Mouse (Mus musculus): ENCODE measurements around the gene Tob1. TPM values are rescaled to one million over a fixed set of nuclear protein-coding genes. Genes with fewer than 3 reads are reported as not detected.

Gene Tob1
- polyA plus RNA-seq, 1 experiment from 2014 or later: 36.6 TPM

GRCm38 (mm10) chr11:94173726-94174146 lies 37.5 kb upstream of the Tob1 start:
- no peaks in the 10 kb centered on the region for H3K9me3 ChIP-seq (ENCODE audit: control insufficient read depth, low read length)
- H3K4me1 ChIP-seq (ENCODE audit: control insufficient read depth, insufficient read depth, low read length): peaks cover 5% of the 10 kb centered on the region; the same call in 1 of the 2 replicates
- H3K36me3 ChIP-seq (ENCODE audit: control insufficient read depth, insufficient read depth, low read length): no peaks in the 10 kb centered on the region
- no peak overlapping the region for H3K9ac ChIP-seq (ENCODE audit: low read depth, low read length)
- no peak overlapping the region for H3K4me3 ChIP-seq (ENCODE audit: low read length)
- no peak for ATAC-seq (ENCODE audit: low FRiP score, low TSS enrichment)
- H3K4me2 ChIP-seq (replicated peaks; ENCODE audit: low read depth, low read length): no peak overlapping the region
- 41% methylated on average over 4 of the region's 4 CpGs for WGBS
- no peak overlapping the region for H3K27ac ChIP-seq (ENCODE audit: low read depth, low read length)
- no peaks in the 10 kb centered on the region for H3K27me3 ChIP-seq (ENCODE audit: control insufficient read depth, insufficient read depth, low read length)

DNA sequence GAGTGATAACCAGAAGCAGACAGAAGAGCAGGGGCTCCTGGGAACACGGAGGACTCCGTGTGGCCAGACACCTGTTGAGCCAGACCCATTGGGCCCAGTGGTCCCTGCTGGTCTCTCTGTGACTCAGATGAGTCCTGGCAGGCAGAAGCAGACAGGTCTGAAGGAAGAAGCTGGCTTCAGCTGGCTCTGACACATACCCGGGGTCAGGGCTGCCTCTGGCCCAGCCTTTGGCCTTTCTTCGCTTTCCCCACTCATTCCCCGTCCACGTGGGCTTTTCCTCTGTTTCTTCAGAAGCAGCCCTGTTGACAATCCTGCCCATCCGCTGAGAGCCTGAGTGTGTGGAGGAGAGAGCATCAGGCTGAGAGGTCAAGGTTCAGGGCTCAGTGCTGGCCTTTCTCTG lies 36.0 kb upstream of the Tob1 start:
- 50% methylated on average over 7 of the region's 7 CpGs for WGBS
- Histone ChIP-seq H3K27ac (ENCODE audit: low read depth, low read length) (no peak overlapping the region), H3K4me3 (ENCODE audit: low read length) (no peak overlapping the region), H3K9ac (ENCODE audit: low read depth, low read length) (no peak overlapping the region), H3K27me3 (ENCODE audit: control insufficient read depth, insufficient read depth, low read length) (no peaks in the 10 kb centered on the region), H3K9me3 (ENCODE audit: control insufficient read depth, low read length) (no peaks in the 10 kb centered on the region), H3K4me1 (ENCODE audit: control insufficient read depth, insufficient read depth, low read length) (peaks cover 5% of the 10 kb centered on the region; the same call in 1 of the 2 replicates), H3K36me3 (ENCODE audit: control insufficient read depth, insufficient read depth, low read length) (no peaks in the 10 kb centered on the region), H3K4me2 (replicated peaks; ENCODE audit: low read depth, low read length) (no peak overlapping the region)
- 0 out of 2 replicates have a peak, but pooled peaks have one; percentile 8 for ATAC-seq (ENCODE audit: low FRiP score, low TSS enrichment)

- H3K36me3 ChIP-seq (ENCODE audit: control insufficient read depth, insufficient read depth, low read length): no peaks in the 10 kb centered on the region
- peaks cover 5% of the 10 kb centered on the region; the same call in 1 of the 2 replicates for H3K4me1 ChIP-seq (ENCODE audit: control insufficient read depth, insufficient read depth, low read length)
- H3K9ac ChIP-seq (ENCODE audit: low read depth, low read length): no peak overlapping the region
- H3K9me3 ChIP-seq (ENCODE audit: control insufficient read depth, low read length): no peaks in the 10 kb centered on the region
- H3K27ac ChIP-seq (ENCODE audit: low read depth, low read length): no peak overlapping the region
- no peaks in the 10 kb centered on the region for H3K27me3 ChIP-seq (ENCODE audit: control insufficient read depth, insufficient read depth, low read length)
- 50% methylated on average over 8 of the region's 8 CpGs for WGBS
- H3K4me2 ChIP-seq (replicated peaks; ENCODE audit: low read depth, low read length): no peak overlapping the region
- ATAC-seq (ENCODE audit: low FRiP score, low TSS enrichment): peak; percentile 11; the same call in 1 of the 2 replicates
- H3K4me3 ChIP-seq (ENCODE audit: low read length): no peak overlapping the region
Observed at GRCm38 (mm10) chr11:94175694-94176093, 35.6 kb upstream of the Tob1 start.

DNA sequence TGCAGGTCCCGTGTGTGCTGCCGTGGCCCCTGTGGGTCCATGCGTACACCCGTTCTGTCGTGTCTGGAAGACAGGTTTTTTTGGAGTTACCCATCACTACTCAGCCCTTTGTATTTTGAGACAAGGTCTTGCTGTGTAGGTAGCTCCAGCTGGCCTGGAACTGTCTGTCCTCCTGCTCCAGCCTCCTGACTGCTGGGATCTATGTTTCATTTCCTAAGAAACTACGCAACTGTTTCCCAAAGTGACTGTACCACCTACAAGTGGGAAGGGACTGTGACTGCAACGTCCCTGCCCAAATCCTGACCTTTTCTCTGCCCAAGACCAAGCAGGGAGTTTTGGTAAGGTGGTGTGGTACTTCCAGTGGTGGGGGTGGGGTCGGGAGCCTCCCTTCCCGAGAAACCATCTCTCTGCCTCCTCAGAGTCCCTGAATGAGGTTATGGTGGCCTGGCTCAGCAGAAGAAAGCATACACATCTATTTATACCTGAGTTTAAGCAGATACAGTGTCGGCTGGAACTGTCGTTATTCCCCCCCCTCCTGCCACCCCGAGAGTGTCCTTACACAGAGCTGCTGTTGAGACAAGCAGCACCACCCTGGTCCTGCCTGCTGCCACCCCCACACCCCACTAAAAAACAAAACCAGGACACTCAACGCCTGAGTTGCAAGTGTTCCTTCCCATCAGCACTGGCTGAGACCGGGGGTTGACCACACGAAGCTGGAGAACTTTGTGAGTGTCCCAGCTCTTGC lies 33.2 kb upstream of the Tob1 start:
- 72% methylated on average over 15 of the region's 15 CpGs for WGBS
- Histone ChIP-seq H3K27me3 (ENCODE audit: control insufficient read depth, insufficient read depth, low read length) (no peaks in the 10 kb centered on the region), H3K9ac (ENCODE audit: low read depth, low read length) (no peak overlapping the region), H3K4me3 (ENCODE audit: low read length) (no peak overlapping the region), H3K27ac (ENCODE audit: low read depth, low read length) (no peak overlapping the region), H3K4me1 (ENCODE audit: control insufficient read depth, insufficient read depth, low read length) (no peaks in the 10 kb centered on the region; the same call in 1 of the 2 replicates), H3K9me3 (ENCODE audit: control insufficient read depth, low read length) (no peaks in the 10 kb centered on the region), H3K4me2 (replicated peaks; ENCODE audit: low read depth, low read length) (no peak overlapping the region), H3K36me3 (ENCODE audit: control insufficient read depth, insufficient read depth, low read length) (no peaks in the 10 kb centered on the region)
- no peak for ATAC-seq (ENCODE audit: low FRiP score, low TSS enrichment)

DNA sequence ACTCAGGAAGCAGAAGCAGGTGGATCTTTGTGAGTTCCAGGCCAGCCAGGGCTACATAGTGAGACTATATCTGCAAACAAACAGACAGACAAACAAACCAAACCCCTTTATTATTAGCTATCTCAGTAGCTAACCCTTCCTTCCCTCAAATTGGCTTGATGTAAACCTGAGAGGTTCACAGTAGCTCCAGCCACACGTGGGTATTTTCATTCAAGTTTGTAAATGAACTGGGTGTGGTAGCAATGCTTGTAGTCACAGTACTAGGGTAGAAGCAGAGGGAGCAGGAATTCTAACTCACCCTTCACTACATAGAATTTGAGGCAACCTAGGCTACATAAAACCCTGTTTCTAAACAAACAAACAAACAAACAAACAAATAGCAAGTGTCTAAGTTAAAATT lies 31.5 kb upstream of the Tob1 start:
- Histone ChIP-seq H3K4me2 (replicated peaks; ENCODE audit: low read depth, low read length) (no peak overlapping the region), H3K27me3 (ENCODE audit: control insufficient read depth, insufficient read depth, low read length) (no peaks in the 10 kb centered on the region), H3K27ac (ENCODE audit: low read depth, low read length) (no peak overlapping the region), H3K9me3 (ENCODE audit: control insufficient read depth, low read length) (no peaks in the 10 kb centered on the region), H3K36me3 (ENCODE audit: control insufficient read depth, insufficient read depth, low read length) (no peaks in the 10 kb centered on the region), H3K4me3 (ENCODE audit: low read length) (no peak overlapping the region), H3K9ac (ENCODE audit: low read depth, low read length) (no peak overlapping the region), H3K4me1 (ENCODE audit: control insufficient read depth, insufficient read depth, low read length) (no peaks in the 10 kb centered on the region)
- no peak for ATAC-seq (ENCODE audit: low FRiP score, low TSS enrichment)
- WGBS: 13% methylated on average over 1 of the region's 1 CpGs

GRCm38 (mm10) chr11:94180194-94180593 lies 31.1 kb upstream of the Tob1 start:
- no peak for ATAC-seq (ENCODE audit: low FRiP score, low TSS enrichment)
- Histone ChIP-seq H3K9ac (ENCODE audit: low read depth, low read length) (no peak overlapping the region), H3K27me3 (ENCODE audit: control insufficient read depth, insufficient read depth, low read length) (no peaks in the 10 kb centered on the region), H3K27ac (ENCODE audit: low read depth, low read length) (no peak overlapping the region), H3K4me2 (replicated peaks; ENCODE audit: low read depth, low read length) (no peak overlapping the region), H3K9me3 (ENCODE audit: control insufficient read depth, low read length) (no peaks in the 10 kb centered on the region), H3K4me3 (ENCODE audit: low read length) (no peak overlapping the region), H3K4me1 (ENCODE audit: control insufficient read depth, insufficient read depth, low read length) (no peaks in the 10 kb centered on the region), H3K36me3 (ENCODE audit: control insufficient read depth, insufficient read depth, low read length) (no peaks in the 10 kb centered on the region)
- 84% methylated on average over 4 of the region's 4 CpGs for WGBS

DNA sequence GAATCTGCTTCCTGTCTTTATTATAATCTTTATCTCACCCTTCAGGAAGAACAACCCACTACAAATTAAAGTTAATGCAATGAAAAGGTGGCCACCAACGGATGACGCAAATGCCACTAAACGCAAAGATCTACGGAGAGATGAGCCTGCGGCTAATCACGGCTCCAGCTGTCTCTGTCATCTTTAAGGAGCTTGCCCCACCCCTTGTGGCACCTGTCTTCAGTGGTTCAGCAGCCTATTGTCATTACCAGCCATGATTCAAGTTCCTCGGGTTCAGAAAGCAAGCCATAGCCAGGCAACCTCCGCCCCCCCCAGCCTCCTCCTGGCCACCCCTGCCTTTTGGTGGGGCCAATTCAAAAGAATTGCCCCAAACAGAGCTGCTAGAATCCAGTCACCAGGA lies 29.6 kb upstream of the Tob1 start:
- Histone ChIP-seq H3K9ac (ENCODE audit: low read depth, low read length) (no peak overlapping the region), H3K4me1 (ENCODE audit: control insufficient read depth, insufficient read depth, low read length) (no peaks in the 10 kb centered on the region), H3K4me3 (ENCODE audit: low read length) (no peak overlapping the region), H3K27me3 (ENCODE audit: control insufficient read depth, insufficient read depth, low read length) (no peaks in the 10 kb centered on the region), H3K36me3 (ENCODE audit: control insufficient read depth, insufficient read depth, low read length) (no peaks in the 10 kb centered on the region), H3K27ac (ENCODE audit: low read depth, low read length) (no peak overlapping the region), H3K9me3 (ENCODE audit: control insufficient read depth, low read length) (no peaks in the 10 kb centered on the region), H3K4me2 (replicated peaks; ENCODE audit: low read depth, low read length) (no peak overlapping the region)
- 85% methylated on average over 8 of the region's 8 CpGs for WGBS
- no peak for ATAC-seq (ENCODE audit: low FRiP score, low TSS enrichment)

- 98% methylated on average over 4 of the region's 4 CpGs for WGBS
- Histone ChIP-seq H3K9ac (ENCODE audit: low read depth, low read length) (no peak overlapping the region), H3K4me2 (replicated peaks; ENCODE audit: low read depth, low read length) (no peak overlapping the region), H3K4me1 (ENCODE audit: control insufficient read depth, insufficient read depth, low read length) (no peaks in the 10 kb centered on the region), H3K4me3 (ENCODE audit: low read length) (no peak overlapping the region), H3K36me3 (ENCODE audit: control insufficient read depth, insufficient read depth, low read length) (no peaks in the 10 kb centered on the region), H3K27me3 (ENCODE audit: control insufficient read depth, insufficient read depth, low read length) (no peaks in the 10 kb centered on the region), H3K9me3 (ENCODE audit: control insufficient read depth, low read length) (no peaks in the 10 kb centered on the region), H3K27ac (ENCODE audit: low read depth, low read length) (no peak overlapping the region)
- no peak for ATAC-seq (ENCODE audit: low FRiP score, low TSS enrichment)
Observed at GRCm38 (mm10) chr11:94182711-94183110, 28.5 kb upstream of the Tob1 start.

GRCm38 (mm10) chr11:94183120-94183519 lies 28.1 kb upstream of the Tob1 start:
- Histone ChIP-seq H3K4me1 (ENCODE audit: control insufficient read depth, insufficient read depth, low read length) (no peaks in the 10 kb centered on the region), H3K27me3 (ENCODE audit: control insufficient read depth, insufficient read depth, low read length) (no peaks in the 10 kb centered on the region), H3K27ac (ENCODE audit: low read depth, low read length) (no peak overlapping the region), H3K9me3 (ENCODE audit: control insufficient read depth, low read length) (no peaks in the 10 kb centered on the region), H3K4me3 (ENCODE audit: low read length) (no peak overlapping the region), H3K9ac (ENCODE audit: low read depth, low read length) (no peak overlapping the region), H3K36me3 (ENCODE audit: control insufficient read depth, insufficient read depth, low read length) (no peaks in the 10 kb centered on the region), H3K4me2 (replicated peaks; ENCODE audit: low read depth, low read length) (no peak overlapping the region)
- WGBS: 86% methylated on average over 5 of the region's 5 CpGs
- ATAC-seq (ENCODE audit: low FRiP score, low TSS enrichment): no peak

Data from kidney, embryonic 14.5 days (tissue).